Mouse (Mus musculus): ENCODE measurements around the gene Gp5.

The Gp5 gene

DNA sequence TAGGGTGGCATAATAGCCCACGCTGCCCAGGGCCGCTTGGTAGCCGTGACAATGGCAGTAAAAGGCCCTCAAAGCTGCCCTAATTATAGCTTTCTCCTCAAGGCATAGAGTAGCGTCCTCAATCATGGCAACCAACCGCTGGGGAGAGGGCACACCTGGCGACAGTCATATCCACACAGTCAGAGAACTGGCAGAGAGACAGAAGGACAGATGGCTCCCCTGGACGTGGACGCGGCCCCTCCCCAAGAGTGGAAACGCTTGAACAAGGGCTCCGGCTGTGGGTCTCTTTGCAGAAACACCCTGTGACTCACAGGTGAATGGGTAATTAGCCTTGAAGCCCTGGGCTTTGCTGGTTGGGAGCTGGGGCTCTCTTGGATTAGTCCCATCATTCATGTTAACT lies 32.2 kb downstream of the Gp5 start:
- DNase-seq (ENCODE audit: low spot score) = no peak

DNA sequence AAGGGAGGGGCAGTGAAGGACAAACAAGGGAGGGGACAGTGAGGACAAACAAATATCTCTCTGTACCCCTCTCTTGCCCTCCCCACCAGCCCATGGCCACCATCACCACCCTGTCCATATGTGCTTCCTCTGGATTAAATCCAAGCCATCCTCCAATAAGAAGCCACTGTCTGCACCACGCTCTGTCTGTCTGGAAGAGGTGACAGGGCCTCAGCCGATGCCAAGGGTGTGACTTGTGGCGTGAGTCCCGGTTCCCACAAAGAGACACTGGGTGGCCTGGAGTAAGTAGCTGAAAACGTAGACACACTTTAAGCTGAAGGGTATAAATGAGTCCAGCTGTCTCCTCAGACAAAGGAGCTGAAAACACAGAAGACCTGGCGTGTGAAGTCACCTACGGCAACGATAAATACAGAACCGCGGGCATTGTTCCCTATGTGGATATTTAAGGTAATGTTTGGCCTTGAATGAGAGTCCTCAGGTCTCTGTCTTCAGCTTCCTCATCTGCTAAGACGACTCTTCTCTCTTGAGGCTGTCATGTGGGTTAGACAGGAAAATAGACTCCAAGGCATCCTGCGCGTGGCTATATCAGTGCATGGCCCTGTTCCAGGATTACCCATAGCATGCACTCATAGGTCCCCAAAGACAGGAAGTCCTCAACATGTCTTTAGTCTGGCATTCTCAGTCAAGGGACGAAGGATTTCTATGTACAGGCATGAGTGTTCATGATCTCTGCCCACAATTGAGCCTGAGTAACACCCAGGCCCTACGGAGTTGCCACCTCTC lies 34.8 kb downstream of the Gp5 start:
- no peak for DNase-seq (ENCODE audit: low spot score)

DNA sequence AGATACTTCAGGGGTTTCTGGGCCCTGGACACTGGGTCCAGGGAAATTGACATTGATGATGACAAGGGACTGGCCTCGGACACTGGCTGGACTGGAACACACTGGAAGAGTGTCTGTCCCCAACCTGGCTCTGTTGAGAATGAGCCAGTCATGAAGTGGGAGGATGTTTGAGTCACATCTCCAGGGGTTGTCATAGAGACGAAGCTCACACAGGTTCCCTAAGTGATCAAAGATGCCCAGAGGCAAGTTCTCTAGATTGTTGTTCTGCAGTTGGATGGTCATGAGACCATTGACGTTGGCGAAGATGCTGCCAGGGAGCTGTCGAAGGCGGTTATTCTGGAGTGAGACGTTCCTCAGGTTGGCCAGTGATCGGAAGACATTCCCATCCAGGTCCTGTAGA lies 37.5 kb downstream of the Gp5 start:
- no peak for DNase-seq (ENCODE audit: low spot score)

DNA sequence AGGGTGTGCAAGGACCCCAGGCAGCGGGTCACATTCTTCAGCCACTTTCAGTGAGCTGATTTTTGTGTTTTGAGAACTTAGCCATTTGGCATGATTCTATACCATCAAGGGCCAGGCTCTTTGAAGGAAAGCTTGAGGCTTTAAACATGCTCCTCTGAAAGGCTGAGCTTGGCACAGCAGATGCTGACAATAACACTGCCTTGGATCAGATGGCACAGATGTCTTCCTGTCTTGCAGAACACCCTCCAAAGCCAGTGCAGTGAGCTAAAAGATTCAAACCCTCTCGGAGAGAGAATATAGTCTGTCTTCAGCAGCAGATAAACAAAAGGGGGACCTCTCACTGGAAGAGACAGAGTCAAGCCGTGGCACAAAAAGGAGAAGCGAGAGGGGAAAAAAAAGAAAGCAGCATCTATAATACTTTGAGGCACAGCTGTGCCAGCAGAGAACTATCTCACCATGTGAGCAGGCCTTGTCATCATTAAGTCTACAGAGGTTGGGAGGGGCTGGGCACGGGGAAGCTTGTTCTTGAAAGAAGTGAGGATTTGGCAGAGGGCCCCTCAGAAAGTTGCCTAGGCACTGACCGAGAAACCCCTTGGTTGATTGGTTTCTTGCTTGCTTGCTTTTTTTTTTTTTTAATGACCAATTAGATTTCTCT lies 38.5 kb downstream of the Gp5 start:
- no peak for DNase-seq (ENCODE audit: low spot score)

DNA sequence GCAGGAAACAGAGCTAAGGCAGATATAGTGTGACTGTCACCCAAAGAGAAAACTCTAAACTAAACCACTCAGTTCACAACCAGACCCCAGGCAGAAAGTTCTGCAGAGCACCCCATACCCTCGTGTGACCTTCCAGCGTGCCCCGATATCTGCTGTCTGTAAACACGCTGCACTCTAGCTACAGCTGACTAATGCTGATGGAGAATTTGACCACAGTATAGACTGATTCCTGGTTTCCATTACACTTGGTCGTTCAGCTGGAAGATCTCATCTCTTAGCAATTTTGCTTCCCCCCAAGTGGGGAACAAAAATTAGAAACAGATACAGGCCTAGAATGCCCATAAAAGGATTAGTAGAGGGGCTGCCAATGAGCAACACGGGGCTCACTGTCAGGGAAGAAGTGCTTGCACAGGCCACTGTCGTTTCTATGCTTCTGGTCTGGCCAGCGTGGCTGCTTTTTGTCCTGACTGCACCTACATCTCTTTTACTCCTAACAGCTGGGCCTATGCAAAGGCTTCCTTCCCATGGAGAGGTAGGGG lies 39.3 kb downstream of the Gp5 start:
- DNase-seq (ENCODE audit: low spot score) = peak; percentile 38

DNA sequence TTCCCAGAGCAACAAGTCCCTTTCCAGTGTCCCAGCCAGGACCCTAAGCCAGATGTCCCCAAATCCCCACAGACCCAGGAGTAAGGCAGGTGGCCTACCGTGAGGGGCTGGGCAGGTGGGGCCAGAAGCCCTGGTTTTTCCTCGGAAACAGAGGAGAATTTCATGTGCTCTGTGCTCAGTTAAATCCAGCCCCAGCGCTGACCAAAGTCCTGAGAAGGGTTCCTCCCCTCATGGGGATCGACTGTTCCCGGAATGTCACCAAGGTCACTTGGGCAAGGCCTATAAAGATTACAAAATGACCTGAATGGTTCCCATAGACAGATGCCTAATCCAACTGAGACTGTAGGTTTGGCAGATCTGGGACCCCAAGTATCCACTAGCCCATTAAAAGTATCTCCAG lies 43.2 kb downstream of the Gp5 start, which contains the start of gene Cpn2:
Gene Cpn2 (minus strand): TSS at position 141 of the 400 bp plus-strand sequence.
- DNase-seq (ENCODE audit: low spot score) = no peak

DNA sequence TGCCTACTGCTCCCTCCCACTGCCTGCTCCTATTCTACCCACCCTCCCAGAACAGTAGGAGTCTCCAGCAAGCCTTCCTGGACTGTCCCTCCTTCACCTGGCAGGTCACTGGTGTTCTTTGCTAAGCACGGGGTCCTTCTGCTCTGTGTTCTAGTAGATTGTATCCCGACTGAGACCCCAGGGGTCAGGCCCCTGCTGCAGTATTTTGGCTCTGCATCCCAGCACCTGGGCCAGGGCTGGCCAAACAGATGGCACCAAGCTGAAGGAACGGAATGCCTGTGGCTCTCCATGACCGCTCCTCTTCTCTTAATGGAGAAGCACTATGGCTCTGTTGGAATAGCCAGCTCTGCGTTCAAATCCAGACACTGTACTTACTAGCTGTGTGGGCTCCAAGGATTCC lies 44.0 kb downstream of the Gp5 start:
- DNase-seq (ENCODE audit: low spot score) = no peak

DNA sequence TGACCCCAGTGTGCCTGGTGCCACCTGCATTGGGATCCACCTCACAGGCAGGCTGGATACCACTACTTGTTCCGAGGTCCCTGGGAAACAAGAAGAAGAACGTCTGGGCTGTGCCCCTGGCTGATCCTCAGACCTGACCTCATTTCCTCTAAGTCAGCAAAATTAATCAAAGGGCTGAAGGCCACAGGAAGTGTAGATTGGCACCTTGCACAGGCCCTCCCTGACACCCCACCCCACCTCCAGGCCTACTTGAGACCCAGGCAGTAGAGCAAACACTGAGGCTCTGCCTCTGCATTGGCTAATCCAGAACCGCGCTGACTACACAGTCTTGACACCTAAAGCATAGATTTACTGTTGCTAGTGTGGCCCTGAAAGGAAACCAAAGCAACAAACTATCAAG lies 45.0 kb downstream of the Gp5 start:
- DNase-seq (ENCODE audit: low spot score) = no peak

DNA sequence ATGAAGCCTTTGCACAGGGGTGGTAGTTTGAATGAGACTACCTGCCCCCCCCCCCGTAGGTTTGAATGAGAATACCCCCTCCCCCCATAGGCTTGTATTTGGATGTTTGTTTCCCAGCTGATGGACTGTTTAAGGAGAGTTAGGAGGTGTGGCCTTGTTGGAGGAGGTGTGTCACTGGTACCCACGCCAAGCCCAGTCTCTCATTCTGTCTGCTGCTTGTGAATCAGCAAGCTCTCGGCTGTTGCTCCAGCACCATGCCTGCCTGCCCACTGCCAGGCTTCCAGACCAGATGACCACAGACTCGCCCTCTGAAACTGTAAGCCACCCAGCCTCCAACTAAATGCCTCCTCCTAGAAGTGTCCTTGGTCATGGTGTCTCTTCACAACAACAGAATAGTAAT lies 47.4 kb downstream of the Gp5 start:
- DNase-seq (ENCODE audit: low spot score) = no peak

DNA sequence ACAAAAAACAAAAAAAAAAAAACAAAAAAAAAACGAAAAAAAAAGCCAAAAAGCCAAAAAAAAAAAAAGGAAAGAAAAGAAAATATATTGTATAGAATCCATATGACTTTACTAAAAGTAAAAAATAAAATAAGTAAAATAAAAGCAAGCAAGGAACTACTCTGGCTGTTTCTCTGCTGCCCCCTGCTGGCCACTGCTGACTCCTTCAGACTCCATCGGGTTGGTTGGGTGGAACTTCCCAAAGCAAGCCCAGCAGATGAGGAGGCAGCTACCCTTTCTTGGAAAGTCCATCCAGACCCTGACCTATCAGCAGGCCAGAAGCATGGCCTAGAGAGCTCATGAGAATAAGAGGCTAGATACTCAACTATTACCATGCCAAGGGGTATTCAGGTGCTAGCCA lies 47.9 kb downstream of the Gp5 start:
- peak; percentile 86 for DNase-seq (ENCODE audit: low spot score)

DNA sequence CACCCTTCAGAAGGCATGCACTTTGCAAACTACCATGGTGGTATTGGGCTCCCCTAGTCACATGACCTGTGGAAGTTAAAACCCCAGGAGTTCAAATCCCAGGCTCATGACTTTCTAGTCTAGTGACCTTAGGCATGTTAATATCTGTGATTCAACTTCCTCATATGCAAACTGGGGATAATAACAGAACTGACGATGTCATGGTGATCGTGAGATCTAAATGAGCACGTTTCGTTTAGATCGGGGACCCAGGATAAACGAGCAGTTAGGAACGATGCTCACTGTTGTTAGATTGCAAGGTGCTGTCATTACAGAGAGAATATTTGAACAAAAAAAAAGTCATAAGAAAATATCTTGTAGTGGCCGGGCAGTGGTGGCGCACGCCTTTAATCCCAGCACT lies 48.4 kb downstream of the Gp5 start:
- DNase-seq (ENCODE audit: low spot score) = no peak

DNA sequence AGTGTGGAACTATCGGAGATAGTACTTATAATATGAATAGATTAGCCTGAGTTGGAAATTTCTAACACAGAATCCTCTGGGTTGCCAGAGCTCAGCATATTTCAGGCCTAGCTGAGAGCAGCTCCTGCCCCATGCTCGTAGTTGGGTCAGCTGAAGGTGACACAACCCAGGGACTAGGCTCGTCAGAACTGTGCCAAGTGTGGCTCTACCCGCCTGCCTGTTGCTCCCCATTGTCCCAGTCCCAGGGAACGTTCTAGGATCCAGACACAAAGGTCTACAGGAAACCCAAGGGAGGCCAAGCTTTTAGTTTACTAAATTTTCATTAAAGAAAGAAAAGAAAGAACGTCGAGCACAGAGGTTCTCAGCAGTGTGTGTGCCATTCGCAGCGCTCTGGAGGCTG lies 49.2 kb downstream of the Gp5 start:
- no peak for DNase-seq (ENCODE audit: low spot score)

DNA sequence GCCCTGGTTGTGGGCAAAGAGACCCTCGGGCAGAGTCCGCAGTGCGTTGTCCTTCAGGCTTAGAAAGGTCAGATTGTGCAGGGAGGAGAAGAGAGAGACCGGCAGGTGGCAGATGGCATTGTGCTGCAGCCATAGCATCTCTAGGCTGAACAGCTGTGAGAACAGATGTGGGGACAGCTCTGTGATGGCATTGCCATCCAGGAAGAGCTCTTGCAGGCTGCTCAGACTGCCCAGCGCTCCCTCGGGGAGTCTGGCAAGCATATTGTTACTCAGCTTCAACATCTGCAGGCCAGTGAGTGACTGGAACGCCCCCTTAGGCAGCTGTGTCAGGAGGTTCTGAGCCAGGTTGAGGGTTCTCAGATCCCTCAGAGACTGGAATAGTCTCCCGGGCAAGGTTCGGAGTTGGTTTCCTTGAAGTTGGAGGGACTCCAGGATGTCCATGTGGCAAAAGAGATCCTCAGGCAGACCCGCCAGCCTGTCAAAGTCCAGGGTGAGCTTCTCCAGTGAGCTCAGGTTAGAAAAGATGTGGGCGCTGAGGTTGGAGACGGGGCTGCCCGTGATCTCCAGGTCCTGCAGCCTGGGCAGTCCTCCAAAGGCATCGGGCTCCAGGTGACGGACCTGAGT lies 50.5 kb downstream of the Gp5 start:
- DNase-seq (ENCODE audit: low spot score) = no peak

DNA sequence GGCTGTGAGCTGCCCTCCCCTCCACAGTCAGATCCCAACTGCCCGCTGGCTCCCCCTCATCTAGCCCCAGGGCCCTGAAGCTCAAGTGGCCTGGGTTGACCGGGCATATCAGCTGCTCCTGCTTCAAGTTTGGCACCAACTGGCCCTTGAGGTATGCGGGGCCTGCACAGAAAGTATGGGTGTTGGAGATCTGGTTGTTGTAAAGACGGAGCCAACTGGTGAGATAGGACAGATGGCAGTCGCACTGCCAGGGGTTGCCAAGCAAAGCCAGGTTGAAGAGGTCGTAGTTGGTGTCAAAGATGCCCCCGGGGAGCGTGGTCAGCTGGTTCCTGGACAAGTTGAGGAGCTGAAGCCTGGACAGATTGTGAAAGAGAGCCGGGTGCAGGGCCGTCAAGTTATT lies 51.1 kb downstream of the Gp5 start:
- DNase-seq (ENCODE audit: low spot score) = no peak

DNA sequence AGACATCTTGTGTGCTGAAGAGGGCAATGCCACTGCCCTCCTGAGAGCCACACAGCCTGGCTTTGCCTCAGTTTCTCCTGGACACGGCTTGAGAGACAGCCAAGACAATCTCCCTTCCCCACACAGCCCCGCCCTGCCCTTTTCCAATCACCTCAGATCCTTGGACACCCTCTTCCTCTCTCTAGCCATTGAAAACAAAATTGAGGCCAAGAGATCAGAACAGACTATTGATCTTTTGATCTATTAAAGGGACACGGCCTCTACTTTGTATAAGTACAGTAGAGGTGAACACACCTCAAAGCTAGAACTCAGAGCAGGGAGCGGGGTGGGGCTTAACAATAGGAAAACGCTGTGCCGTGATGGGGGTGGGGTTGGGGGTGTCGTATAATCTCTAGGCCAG lies 52.1 kb downstream of the Gp5 start:
- no peak for DNase-seq (ENCODE audit: low spot score)

DNA sequence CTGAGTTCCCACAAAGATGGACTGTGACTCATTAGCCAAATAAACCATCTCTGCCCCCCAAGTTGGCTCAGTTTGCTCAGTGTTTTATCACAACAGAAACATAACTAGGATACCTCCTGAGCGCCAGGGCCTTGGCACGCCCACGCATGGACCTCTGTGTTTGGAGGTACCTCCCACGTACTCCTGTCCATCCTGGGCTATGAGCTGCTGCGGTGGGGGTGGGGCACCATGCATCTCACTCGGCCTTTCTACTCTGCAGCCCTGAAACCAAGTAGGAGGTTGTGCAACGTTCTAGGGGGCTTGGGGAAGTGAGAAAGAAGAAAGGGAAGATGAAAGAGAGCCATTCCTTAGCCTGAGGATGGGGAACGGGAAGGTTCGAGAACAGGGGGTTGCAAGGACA lies 52.9 kb downstream of the Gp5 start:
- DNase-seq (ENCODE audit: low spot score) = no peak

Measured in embryo, embryonic 10.5 days (tissue).